In genomic region chr7:79602006-79602405, GRCm38 (mm10) we compare ENCODE assay signal across 28 mouse cellular contexts. TPM values are rescaled to one million over a fixed set of nuclear protein-coding genes. Genes with fewer than 3 reads are reported as not detected.
A peak's percentile ranks its signal among the peaks of the same experiment; 100 is the strongest.
DNase-seq lines count a peak whose midpoint lies in the region; ATAC-seq lines count a peak whose summit lies in the region.
"Had no signal": no experiment of that assay in that cellular context is flagged by ENCODE, and none has a peak within 500 bp of the region (broad histone marks: within the 10 kb centered on the region; RNA-seq: fewer than 3 reads in every experiment).

No protein-coding gene starts in this region.

- peak; percentile 50 for ATAC-seq in common myeloid progenitor, adult 5-6 weeks (replicated peaks; ENCODE audit: low read depth, poor library complexity, severe bottlenecking)
- ATAC-seq in megakaryocyte, adult 5-6 weeks (ENCODE audit: poor library complexity, severe bottlenecking), result peak; percentile 78
- no peak for ATAC-seq in hindbrain, embryonic 13.5 days (ENCODE audit: low FRiP score)
- no peak for ATAC-seq in activated CD4-positive, CD25-positive, alpha-beta regulatory T cell, adult 4 months
- ATAC-seq: CD4-positive, CD25-positive, alpha-beta regulatory T cell, adult 4 months; forebrain, embryonic 14.5 days; forebrain, embryonic 16.5 days had no signal

- no peaks in the 10 kb centered on the region for H3K9me3 ChIP-seq in hindbrain, embryonic 13.5 days
- H3K9me3 ChIP-seq: embryonic facial prominence, embryonic 13.5 days; embryonic facial prominence, embryonic 15.5 days; forebrain, embryonic 10.5 days; forebrain, embryonic 12.5 days; G1E had no signal

- no peak overlapping the region for H3K9ac ChIP-seq in hindbrain, embryonic 13.5 days
- H3K9ac ChIP-seq: embryonic facial prominence, embryonic 13.5 days; embryonic facial prominence, embryonic 15.5 days; forebrain, embryonic 12.5 days had no signal

- no peaks in the 10 kb centered on the region for H3K36me3 ChIP-seq in hindbrain, embryonic 13.5 days
- H3K36me3 ChIP-seq: embryonic facial prominence, embryonic 13.5 days; embryonic facial prominence, embryonic 15.5 days; forebrain, embryonic 10.5 days; forebrain, embryonic 12.5 days; G1E had no signal

- H3K27me3 ChIP-seq in hindbrain, embryonic 13.5 days, result peaks cover 57% of the 10 kb centered on the region

- H3K4me1 ChIP-seq in hindbrain, embryonic 13.5 days (replicated peaks), result peaks cover 9% of the 10 kb centered on the region; the same call in 1 of the 2 replicates

- no peak overlapping the region for H3K27ac ChIP-seq in hindbrain, embryonic 13.5 days
- H3K27ac ChIP-seq: embryonic facial prominence, embryonic 13.5 days; embryonic facial prominence, embryonic 15.5 days; forebrain, embryonic 10.5 days; forebrain, embryonic 12.5 days had no signal

- WGBS in hindbrain, embryonic 13.5 days, result 70% methylated on average over 8 of the region's 8 CpGs

- peak; percentile 42 for DNase-seq in 416B (ENCODE audit: low read depth)
- peak; percentile 61 for DNase-seq in adipocyte (ENCODE audit: low spot score)
- DNase-seq in spleen, postnatal 10 days (ENCODE audit: low spot score in 2 of 2), result no peak
- no peak for DNase-seq in Muller cell, postnatal 12 days (ENCODE audit: inconsistent ontology term)
- DNase-seq: adrenal gland, adult 2 months; adrenal gland, postnatal 10 days; adrenal gland, postnatal 25 days; B cell, adult 2 months; cerebellum, adult 11-12 months; cerebellum, adult 2 months; cerebellum, adult 9-10 months; cerebellum, postnatal 10 days; cerebellum, postnatal 25 days; embryo, embryonic 11 days had no signal

- H3K4me3 ChIP-seq in hindbrain, embryonic 13.5 days, result no peak overlapping the region
- H3K4me3 ChIP-seq: embryonic facial prominence, embryonic 13.5 days; embryonic facial prominence, embryonic 15.5 days; erythroblast, embryonic 14.5 days; forebrain, embryonic 10.5 days; forebrain, embryonic 12.5 days had no signal

- H3K4me2 ChIP-seq in hindbrain, embryonic 13.5 days, result no peak overlapping the region
- H3K4me2 ChIP-seq: embryonic facial prominence, embryonic 13.5 days; embryonic facial prominence, embryonic 15.5 days; forebrain, embryonic 12.5 days had no signal

RNA-seq across cellular contexts. Expression of gene Rhcg, which starts 15.5 kb away (rescaled TPM):
- not detected in 2 replicates for total RNA-seq in common myeloid progenitor, adult 5-6 weeks (2017)
- 0.18 and 1.0 TPM in 2 replicates for total RNA-seq in megakaryocyte, adult 5-6 weeks (2015)
- 0.77 TPM in 1 of 2 replicates, not detected in the other for total RNA-seq in megakaryocyte, adult 5-6 weeks (2017)
- polyA plus RNA-seq in hindbrain, embryonic 13.5 days (2015; fragmentation: Nextera tagmentation; extraction: Ambion mirVana), result 4.8 and 5.2 TPM in 2 replicates
- polyA plus RNA-seq in activated CD4-positive, CD25-positive, alpha-beta regulatory T cell, adult 4 months (2017; shearing (Covaris generic)), result not detected
- total RNA-seq: CH12.LX, G1E had no signal
- polyA plus RNA-seq: CD4-positive, CD25-positive, alpha-beta regulatory T cell, adult 4 months; G1E had no signal

RNA-seq across cellular contexts. Expression of gene Ticrr, which starts 58.0 kb away (rescaled TPM):
- total RNA-seq in common myeloid progenitor, adult 5-6 weeks (2017), result 16.7 and 34.7 TPM in 2 replicates
- 22.4 and 22.8 TPM in 2 replicates for total RNA-seq in megakaryocyte, adult 5-6 weeks (2015)
- total RNA-seq in megakaryocyte, adult 5-6 weeks (2017), result 12.4 and 21.5 TPM in 2 replicates
- 2.2 and 2.6 TPM in 2 replicates for polyA plus RNA-seq in hindbrain, embryonic 13.5 days (2015; fragmentation: Nextera tagmentation; extraction: Ambion mirVana)
- polyA plus RNA-seq in activated CD4-positive, CD25-positive, alpha-beta regulatory T cell, adult 4 months (2017; shearing (Covaris generic)), result 1 to 10 TPM; 1.9 to 2.3 TPM

Comparison
In these comparisons a context has a peak if more than half of its experiments do, and no peak if none do; other contexts are left out.
1. DNase-seq: peak in 416B (single experiment) and adipocyte (single experiment); none in spleen, postnatal 10 days (0 of 2) and Muller cell, postnatal 12 days (single experiment).
2. ATAC-seq: peak in common myeloid progenitor, adult 5-6 weeks (single experiment) and megakaryocyte, adult 5-6 weeks (single experiment); none in hindbrain, embryonic 13.5 days (single experiment) and activated CD4-positive, CD25-positive, alpha-beta regulatory T cell, adult 4 months (single experiment).